8 mouse cellular contexts compared by ENCODE assay signal in the genomic region with DNA sequence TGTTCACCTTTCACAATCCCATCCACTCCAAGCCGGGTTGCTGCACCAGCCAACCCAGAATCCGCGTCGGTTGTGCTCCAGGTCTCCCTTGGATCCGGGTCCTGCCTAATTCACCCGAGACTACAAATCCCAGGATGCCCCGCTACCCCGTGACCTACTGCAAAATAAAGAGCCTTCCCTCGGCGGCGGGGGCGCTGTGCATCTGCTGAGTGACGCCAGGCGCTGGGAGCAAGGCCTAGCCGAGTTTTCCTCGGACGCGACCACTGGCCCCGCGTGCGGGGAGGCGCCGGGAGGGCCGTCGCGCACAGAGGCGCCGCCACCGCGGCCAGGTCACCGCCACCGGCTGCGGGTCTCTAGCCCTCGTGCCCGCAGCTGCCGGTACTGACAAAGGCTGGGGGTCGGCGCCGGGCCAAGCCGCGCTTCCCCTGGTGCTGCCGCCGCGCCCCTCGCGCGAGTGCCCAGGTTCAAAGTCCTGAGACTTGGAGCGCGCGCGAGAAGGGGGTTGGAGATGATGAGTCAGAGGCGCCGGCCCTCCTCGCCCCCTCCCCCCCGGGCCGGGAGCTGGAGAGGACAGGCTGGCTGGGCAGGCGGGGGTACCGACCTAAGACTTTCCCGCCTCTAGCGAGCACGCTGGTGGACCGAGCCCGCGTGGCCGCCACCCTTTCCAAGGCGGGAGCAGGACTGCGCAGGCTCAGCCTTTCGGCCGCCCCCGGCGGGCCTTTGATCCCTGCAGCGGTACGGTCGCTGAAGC. TPM values are rescaled to one million over a fixed set of nuclear protein-coding genes. Genes with fewer than 3 reads are reported as not detected.
DNase-seq lines count a peak whose midpoint lies in the region; ATAC-seq and TF ChIP-seq lines count a peak whose summit lies in the region.

No protein-coding gene starts in this region.

- peak overlapping the region; percentile 96 for H3K27ac ChIP-seq in embryonic fibroblast, embryonic 13.5 days (ENCODE audit: insufficient read depth, low read length)
- H3K27ac ChIP-seq in heart, embryonic 10.5 days = peak overlapping the region; percentile 100
- peak overlapping the region; percentile 99 for H3K27ac ChIP-seq in kidney, embryonic 14.5 days (ENCODE audit: low read depth, low read length)
- H3K27ac ChIP-seq in limb, embryonic 14.5 days (replicated peaks; ENCODE audit: low read depth, low read length) = peak overlapping the region; percentile 99
- H3K27ac ChIP-seq in midbrain, embryonic 16.5 days (ENCODE audit: low read length) = peak overlapping the region; percentile 99
- H3K27ac ChIP-seq in spleen, adult 2 months (ENCODE audit: insufficient read depth, low read length) = peak overlapping the region; percentile 94

- peak; percentile 76 for TF ChIP-seq POLR2A in embryonic fibroblast, embryonic 13.5 days (IDR thresholded peaks at IDR 0.05; ENCODE audit: low read depth, low read length)
- TF ChIP-seq POLR2A in limb, embryonic 14.5 days (IDR thresholded peaks at IDR 0.05; ENCODE audit: borderline replicate concordance, extremely low read depth, insufficient read depth, insufficient read length) = peak; percentile 78; the same call in 1 of the 2 replicates
- TF ChIP-seq POLR2A in spleen, adult 2 months (IDR thresholded peaks at IDR 0.05; ENCODE audit: low read depth, low read length) = peak; percentile 33

- H3K27me3 ChIP-seq in heart, embryonic 10.5 days (ENCODE audit: insufficient read depth, poor library complexity, severe bottlenecking) = no peaks in the 10 kb centered on the region
- no peaks in the 10 kb centered on the region for H3K27me3 ChIP-seq in kidney, embryonic 14.5 days (ENCODE audit: control insufficient read depth, insufficient read depth, low read length)
- H3K27me3 ChIP-seq in limb, embryonic 14.5 days (ENCODE audit: control insufficient read depth, insufficient read depth, low read length) = no peaks in the 10 kb centered on the region
- H3K27me3 ChIP-seq in midbrain, embryonic 16.5 days (ENCODE audit: control insufficient read depth, insufficient read depth, low read depth, low read length) = no peaks in the 10 kb centered on the region
- no peaks in the 10 kb centered on the region for H3K27me3 ChIP-seq in spleen, adult 2 months (ENCODE audit: control insufficient read depth, insufficient read depth, low read length)

- peak overlapping the region; percentile 59 for H3K4me2 ChIP-seq in kidney, embryonic 14.5 days (replicated peaks; ENCODE audit: low read depth, low read length)
- H3K4me2 ChIP-seq in limb, embryonic 14.5 days (replicated peaks; ENCODE audit: low read depth, low read length, severe bottlenecking) = peak overlapping the region; percentile 64
- peak overlapping the region; percentile 70 for H3K4me2 ChIP-seq in midbrain, embryonic 16.5 days (ENCODE audit: low read length)

- H3K4me3 ChIP-seq in embryonic fibroblast, embryonic 13.5 days (ENCODE audit: insufficient read depth, low read length) = peak overlapping the region; percentile 79
- H3K4me3 ChIP-seq in heart, embryonic 10.5 days = peak overlapping the region; percentile 74
- H3K4me3 ChIP-seq in kidney, embryonic 14.5 days (ENCODE audit: low read length) = peak overlapping the region; percentile 59
- peak overlapping the region; percentile 50 for H3K4me3 ChIP-seq in limb, embryonic 14.5 days (replicated peaks; ENCODE audit: low read length)
- peak overlapping the region; percentile 59 for H3K4me3 ChIP-seq in midbrain, embryonic 16.5 days (ENCODE audit: low read depth, low read length)
- peak overlapping the region; percentile 84 for H3K4me3 ChIP-seq in spleen, adult 2 months (ENCODE audit: extremely low read depth, insufficient read depth, insufficient read length)

- peak; percentile 96 to 97 for DNase-seq in B cell, adult 2 months
- DNase-seq in brain, adult 2 months (ENCODE audit: low read depth, low spot score) = peak; percentile 99
- DNase-seq in heart, embryonic 10.5 days (ENCODE audit: low spot score) = peak; percentile 99
- DNase-seq in limb, embryonic 14.5 days (ENCODE audit: low spot score) = peak; percentile 98
- peak; percentile 91 to 95 for DNase-seq in spleen, adult 2 months (ENCODE audit: low read depth in 1 of 2, low spot score in 2 of 2)

- H3K36me3 ChIP-seq in heart, embryonic 10.5 days = no peaks in the 10 kb centered on the region
- H3K36me3 ChIP-seq in kidney, embryonic 14.5 days (ENCODE audit: control insufficient read depth, insufficient read depth, low read length) = no peaks in the 10 kb centered on the region
- H3K36me3 ChIP-seq in limb, embryonic 14.5 days (ENCODE audit: control insufficient read depth, insufficient read depth, low read length) = no peaks in the 10 kb centered on the region
- H3K36me3 ChIP-seq in midbrain, embryonic 16.5 days (ENCODE audit: control insufficient read depth, insufficient read depth, low read length) = no peaks in the 10 kb centered on the region
- no peaks in the 10 kb centered on the region for H3K36me3 ChIP-seq in spleen, adult 2 months (ENCODE audit: control insufficient read depth, insufficient read depth, low read length)

- peak; percentile 89 for ATAC-seq in kidney, embryonic 14.5 days (ENCODE audit: low FRiP score, low TSS enrichment)
- peak; percentile 89 for ATAC-seq in limb, embryonic 14.5 days (ENCODE audit: low FRiP score, low read depth)
- peak; percentile 90 for ATAC-seq in midbrain, embryonic 16.5 days

- H3K4me1 ChIP-seq in embryonic fibroblast, embryonic 13.5 days (ENCODE audit: control insufficient read depth, insufficient read depth, low read length) = peaks cover 15% of the 10 kb centered on the region
- peaks cover 62% of the 10 kb centered on the region for H3K4me1 ChIP-seq in heart, embryonic 10.5 days
- peaks cover 48% of the 10 kb centered on the region for H3K4me1 ChIP-seq in kidney, embryonic 14.5 days (ENCODE audit: control insufficient read depth, insufficient read depth, low read length)
- H3K4me1 ChIP-seq in limb, embryonic 14.5 days (ENCODE audit: control insufficient read depth, insufficient read depth, low read length) = peaks cover 34% of the 10 kb centered on the region
- peaks cover 43% of the 10 kb centered on the region for H3K4me1 ChIP-seq in midbrain, embryonic 16.5 days (ENCODE audit: control insufficient read depth, insufficient read depth, low read length)
- H3K4me1 ChIP-seq in spleen, adult 2 months (ENCODE audit: control insufficient read depth, insufficient read depth, insufficient read length) = peaks cover 19% of the 10 kb centered on the region; the same call in 1 of the 2 replicates

- TF ChIP-seq CTCF in embryonic fibroblast, embryonic 13.5 days (IDR thresholded peaks at IDR 0.05; ENCODE audit: borderline replicate concordance, insufficient read depth, low read length) = peak; percentile 44; the same call in 1 of the 2 replicates
- peak; percentile 57; the same call in 1 of the 2 replicates for TF ChIP-seq CTCF in spleen, adult 2 months (IDR thresholded peaks at IDR 0.05; ENCODE audit: extremely low read depth, insufficient read depth, insufficient read length, insufficient replicate concordance)

- H3K9me3 ChIP-seq in heart, embryonic 10.5 days = no peaks in the 10 kb centered on the region
- no peaks in the 10 kb centered on the region for H3K9me3 ChIP-seq in kidney, embryonic 14.5 days (ENCODE audit: control insufficient read depth, low read length)
- H3K9me3 ChIP-seq in limb, embryonic 14.5 days (ENCODE audit: control insufficient read depth, low read length) = no peaks in the 10 kb centered on the region
- no peaks in the 10 kb centered on the region for H3K9me3 ChIP-seq in midbrain, embryonic 16.5 days (replicated peaks; ENCODE audit: control insufficient read depth, low read length, poor library complexity, severe bottlenecking)

- WGBS in heart, embryonic 10.5 days = under 1% methylated on average over 74 of the region's 74 CpGs
- under 1% methylated on average over 73 of the region's 74 CpGs for WGBS in kidney, embryonic 14.5 days
- WGBS in limb, embryonic 14.5 days = 1% methylated on average over 48 of the region's 74 CpGs
- under 1% methylated on average over 60 of the region's 74 CpGs for WGBS in midbrain, embryonic 16.5 days
- under 1% methylated on average over 74 of the region's 74 CpGs for WGBS in spleen, adult 2 months

- peak overlapping the region; percentile 92 for H3K9ac ChIP-seq in kidney, embryonic 14.5 days (ENCODE audit: low read depth, low read length)
- peak overlapping the region; percentile 83 for H3K9ac ChIP-seq in limb, embryonic 14.5 days (ENCODE audit: low read depth, low read length, severe bottlenecking)
- H3K9ac ChIP-seq in midbrain, embryonic 16.5 days (ENCODE audit: low read depth, low read length) = peak overlapping the region; percentile 87

RNA-seq across cellular contexts. Expression of a gene that starts 0.8 kb away (rescaled TPM):
- 27.5 and 33.1 TPM in 2 replicates for polyA plus RNA-seq in embryonic fibroblast, embryonic 13.5 days (2011; ENCODE audit: insufficient read length, low read depth, missing spikeins)
- polyA plus RNA-seq in heart, embryonic 10.5 days (2016; fragmentation: Nextera tagmentation; extraction: Ambion mirVana) = 21.5 and 31.1 TPM in 2 replicates
- 44.5 and 45.5 TPM in 2 replicates for polyA plus RNA-seq in kidney, embryonic 14.5 days (2014; fragmentation: Nextera tagmentation; extraction: Ambion mirVana)
- 89.4 and 126 TPM in 2 replicates for polyA plus RNA-seq in limb, embryonic 14.5 days (2012; rRNA removed)
- 30.3 and 37.5 TPM in 2 replicates for polyA plus RNA-seq in limb, embryonic 14.5 days (2014; fragmentation: Nextera tagmentation; extraction: Ambion mirVana)
- polyA plus RNA-seq in midbrain, embryonic 16.5 days (2015; fragmentation: Nextera tagmentation; extraction: Ambion mirVana) = 30.3 and 33.6 TPM in 2 replicates
- polyA plus RNA-seq in spleen, adult 2 months (2012; rRNA removed) = 31.0 and 46.5 TPM in 2 replicates

RNA-seq across cellular contexts. Expression of a gene that starts 4.3 kb away (rescaled TPM):
- 0.95 TPM in 1 of 2 replicates, not detected in the other for polyA plus RNA-seq in embryonic fibroblast, embryonic 13.5 days (2011; ENCODE audit: insufficient read length, low read depth, missing spikeins)
- 0.27 and 0.57 TPM in 2 replicates for polyA plus RNA-seq in heart, embryonic 10.5 days (2016; fragmentation: Nextera tagmentation; extraction: Ambion mirVana)
- polyA plus RNA-seq in kidney, embryonic 14.5 days (2014; fragmentation: Nextera tagmentation; extraction: Ambion mirVana) = 0.57 and 1.1 TPM in 2 replicates
- polyA plus RNA-seq in limb, embryonic 14.5 days (2012; rRNA removed) = 0.99 and 1.3 TPM in 2 replicates
- 0.28 and 0.81 TPM in 2 replicates for polyA plus RNA-seq in limb, embryonic 14.5 days (2014; fragmentation: Nextera tagmentation; extraction: Ambion mirVana)
- 0.16 and 1.0 TPM in 2 replicates for polyA plus RNA-seq in midbrain, embryonic 16.5 days (2015; fragmentation: Nextera tagmentation; extraction: Ambion mirVana)
- polyA plus RNA-seq in spleen, adult 2 months (2012; rRNA removed) = 0.27 and 0.36 TPM in 2 replicates

RNA-seq across cellular contexts. Expression of a gene that starts 22.5 kb away (rescaled TPM):
- polyA plus RNA-seq in embryonic fibroblast, embryonic 13.5 days (2011; ENCODE audit: insufficient read length, low read depth, missing spikeins) = not detected in 2 replicates
- not detected in 2 replicates for polyA plus RNA-seq in heart, embryonic 10.5 days (2016; fragmentation: Nextera tagmentation; extraction: Ambion mirVana)
- not detected in 2 replicates for polyA plus RNA-seq in kidney, embryonic 14.5 days (2014; fragmentation: Nextera tagmentation; extraction: Ambion mirVana)
- not detected in 2 replicates for polyA plus RNA-seq in limb, embryonic 14.5 days (2012; rRNA removed)
- not detected in 2 replicates for polyA plus RNA-seq in limb, embryonic 14.5 days (2014; fragmentation: Nextera tagmentation; extraction: Ambion mirVana)
- polyA plus RNA-seq in midbrain, embryonic 16.5 days (2015; fragmentation: Nextera tagmentation; extraction: Ambion mirVana) = not detected in 2 replicates
- not detected in 2 replicates for polyA plus RNA-seq in spleen, adult 2 months (2012; rRNA removed)

RNA-seq across cellular contexts. Expression of a gene that starts 35.2 kb away (rescaled TPM):
- polyA plus RNA-seq in embryonic fibroblast, embryonic 13.5 days (2011; ENCODE audit: insufficient read length, low read depth, missing spikeins) = 109 and 119 TPM in 2 replicates
- polyA plus RNA-seq in heart, embryonic 10.5 days (2016; fragmentation: Nextera tagmentation; extraction: Ambion mirVana) = 72.3 and 86.4 TPM in 2 replicates
- 72.4 and 74.9 TPM in 2 replicates for polyA plus RNA-seq in kidney, embryonic 14.5 days (2014; fragmentation: Nextera tagmentation; extraction: Ambion mirVana)
- polyA plus RNA-seq in limb, embryonic 14.5 days (2012; rRNA removed) = 220 and 277 TPM in 2 replicates
- 143 and 160 TPM in 2 replicates for polyA plus RNA-seq in limb, embryonic 14.5 days (2014; fragmentation: Nextera tagmentation; extraction: Ambion mirVana)
- 78.0 and 79.7 TPM in 2 replicates for polyA plus RNA-seq in midbrain, embryonic 16.5 days (2015; fragmentation: Nextera tagmentation; extraction: Ambion mirVana)
- polyA plus RNA-seq in spleen, adult 2 months (2012; rRNA removed) = 18.4 and 19.3 TPM in 2 replicates

Comparison
In these comparisons a context has a peak if more than half of its experiments do, and no peak if none do; other contexts are left out.
1. Peak in every context shown above with its lines: DNase-seq, ATAC-seq, H3K4me3 ChIP-seq and H3K27ac ChIP-seq.